Mouse (Mus musculus) gastrocnemius, adult 18-20 months (tissue): Measurements from ENCODE around the gene H2-Eb1. TPM values are rescaled to one million over a fixed set of nuclear protein-coding genes. Genes with fewer than 3 reads are reported as not detected.

ENCODE experiments used
- total RNA-seq, 2 experiments: library from RNA; stranded (reverse); gene quantifications; 2 replicates each; pipeline ENCODE4 v1.2.3; 2021

The H2-Eb1 gene
- total RNA-seq, 2 experiments from 2014 or later: 3.9 to 5.6 TPM

Other genes starting within 250 kb of the H2-Eb1 start
- gene H2-Oa, start 213.5 kb upstream of the H2-Eb1 start, total RNA-seq: not detected
- 1 to 10 TPM; 2.6 to 3.2 TPM for gene H2-DMa, start 186.3 kb upstream of the H2-Eb1 start, total RNA-seq
- 10 to 100 TPM; 71.6 to 77.3 TPM for gene Brd2, start 183.2 kb upstream of the H2-Eb1 start, total RNA-seq
- under 1 TPM; 0.17 to 0.53 TPM for gene H2-DMb2, start 162.6 kb upstream of the H2-Eb1 start, total RNA-seq
- under 1 TPM; 0.16 to 0.78 TPM for gene H2-DMb1, start 152.8 kb upstream of the H2-Eb1 start, total RNA-seq
- 1 to 10 TPM in 1 of 2 experiments, under 1 TPM in 1; 0.98 to 3.6 TPM for gene Tap1, start 118.3 kb upstream of the H2-Eb1 start, total RNA-seq
- 1 to 10 TPM in 1 of 2 experiments, under 1 TPM in 1; 0.73 to 3.8 TPM for gene Psmb9, start 118.1 kb upstream of the H2-Eb1 start, total RNA-seq
- gene Psmb8, start 108.1 kb upstream of the H2-Eb1 start, total RNA-seq: 1 to 10 TPM; 3.2 to 6.7 TPM
- gene Tap2, start 102.3 kb upstream of the H2-Eb1 start, total RNA-seq: 1 to 10 TPM; 4.1 to 6.6 TPM
- gene H2-Ob, start 67.0 kb upstream of the H2-Eb1 start, total RNA-seq: under 1 TPM; 0.14 to 0.33 TPM
- 1 to 10 TPM; 3.0 to 4.8 TPM for gene H2-Ab1, start 48.2 kb upstream of the H2-Eb1 start, total RNA-seq
- gene H2-Aa, start 18.0 kb upstream of the H2-Eb1 start, total RNA-seq: 1 to 10 TPM; 3.7 to 5.9 TPM
- not detected for gene H2-Eb2, start 19.8 kb downstream of the H2-Eb1 start, total RNA-seq
- gene Btnl2, start 49.0 kb downstream of the H2-Eb1 start, total RNA-seq: under 1 TPM; 0.14 to 0.33 TPM
- not detected for gene Btnl1, start 71.3 kb downstream of the H2-Eb1 start, total RNA-seq
- not detected for gene BC051142, start 93.0 kb downstream of the H2-Eb1 start, total RNA-seq
- gene Btnl4, start 171.5 kb downstream of the H2-Eb1 start, total RNA-seq: not detected
- gene Btnl6, start 211.5 kb downstream of the H2-Eb1 start, total RNA-seq: not detected